Mouse (Mus musculus): ENCODE data around the gene Rfc1.

DNA sequence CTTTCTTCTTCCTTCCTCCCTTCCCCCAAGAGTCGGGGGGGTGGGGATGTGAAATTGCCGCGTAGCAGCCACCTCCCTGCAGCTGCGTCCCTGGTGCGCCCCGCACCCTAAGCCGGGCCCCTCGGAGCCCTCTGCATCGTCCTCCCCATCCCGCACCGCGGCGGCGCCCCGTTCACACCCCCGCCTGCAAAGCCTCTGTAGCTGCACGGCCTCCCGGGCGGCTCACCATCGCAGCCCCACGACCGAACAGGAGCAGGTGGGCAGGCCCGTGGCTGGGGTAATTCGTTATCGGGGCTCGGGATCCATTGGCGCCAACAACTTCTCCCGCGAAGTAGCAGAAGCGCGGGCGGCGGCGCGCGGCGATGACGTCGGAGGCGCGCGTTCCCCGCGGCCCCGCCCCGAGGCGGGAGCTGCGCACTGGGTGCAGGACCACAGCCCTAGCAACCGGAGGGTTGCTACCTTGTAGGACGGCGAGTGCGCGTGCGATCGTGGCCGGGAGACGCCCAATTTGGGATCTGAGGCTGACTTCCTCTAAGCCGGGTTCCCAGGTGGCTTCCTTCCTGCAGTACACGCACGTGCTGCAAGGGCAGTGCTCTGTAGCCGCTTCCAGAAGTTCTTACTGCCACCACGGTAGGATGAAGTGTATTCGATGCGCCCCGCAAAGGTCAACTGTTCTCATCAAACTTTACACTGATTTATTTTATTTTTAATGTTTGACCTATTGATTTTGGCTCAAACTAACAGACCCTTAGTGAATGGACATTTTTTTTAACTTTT lies at the start of gene Rfc1:
- TF ChIP-seq CTCF (IDR thresholded peaks at IDR 0.05) (no peak), EP300 (IDR thresholded peaks at IDR 0.05) (no peak)
